Mouse (Mus musculus) hindbrain, embryonic 12.5 days (tissue): ENCODE results near the gene Fam131b. TPM values are rescaled to one million over a fixed set of nuclear protein-coding genes. Genes with fewer than 3 reads are reported as not detected.

Experiments
- ATAC-seq: fragments of 200-750 bp; cut with Nextera tagmentation; 2 replicates; pipeline ENCODE4 v1.8.0; 2017; ENCODE audit warnings: moderate TSS enrichment; ENCODE audit not compliant: low FRiP score
- H3K27ac ChIP-seq: fragments of 300-500 bp; sonication (generic); 2 replicates; pipeline ENCODE4 v1.5.1; 2016; ENCODE audit warnings: mild to moderate bottlenecking
- H3K27me3 ChIP-seq: fragments of 300-500 bp; sonication (generic); 2 replicates; pipeline ENCODE4 v1.6.1; 2016; ENCODE audit warnings: mild to moderate bottlenecking
- H3K36me3 ChIP-seq: fragments of 300-500 bp; sonication (generic); 2 replicates; pipeline ENCODE4 v1.6.1; 2016; ENCODE audit warnings: mild to moderate bottlenecking
- H3K4me1 ChIP-seq: fragments of 300-500 bp; sonication (generic); 2 replicates; pipeline ENCODE4 v1.6.1; 2016
- H3K4me2 ChIP-seq: fragments of 300-500 bp; sonication (generic); replicated peaks from 2 replicates; pipeline ENCODE4 v1.6.1; 2016; ENCODE audit warnings: mild to moderate bottlenecking
- H3K4me3 ChIP-seq: fragments of 300-500 bp; sonication (generic); 2 replicates; pipeline ENCODE4 v1.5.1; 2016; ENCODE audit warnings: mild to moderate bottlenecking
- H3K9ac ChIP-seq: fragments of 300-500 bp; sonication (generic); 2 replicates; pipeline ENCODE4 v1.6.1; 2016; ENCODE audit warnings: mild to moderate bottlenecking, moderate library complexity
- H3K9me3 ChIP-seq: fragments of 300-500 bp; sonication (generic); replicated peaks from 2 replicates; pipeline ENCODE4 v1.6.1; 2016; ENCODE audit warnings: mild to moderate bottlenecking
- WGBS: fragments of 180-500 bp; shearing (Covaris S2); methylation state at CpG from one replicate; pipeline ENCODE4 v1.1.7; 2016; 5-methylcytosine and 5-hydroxymethylcytosine counted together
- polyA plus RNA-seq: library from polyadenylated mRNA; unstranded; fragments of >200 nt; fragmentation: Nextera tagmentation; extraction: Ambion mirVana; gene quantifications from 2 replicates; pipeline ENCODE4 v1.2.1, GENCODE M21; 2016

Gene Fam131b
- 4.3 and 4.9 TPM in 2 replicates for polyA plus RNA-seq

- Histone ChIP-seq H3K9me3 (no peaks in the 10 kb centered on the region), H3K27ac (peak within 1 kb of the TSS; percentile 94), H3K9ac (peak within 1 kb of the TSS; percentile 89), H3K4me2 (peak within 1 kb of the TSS; percentile 85), H3K27me3 (peaks cover 4% of the 10 kb centered on the region; the same call in 1 of the 2 replicates), H3K4me3 (peak within 1 kb of the TSS; percentile 75), H3K36me3 (peaks cover 3% of the 10 kb centered on the region; the same call in 1 of the 2 replicates), H3K4me1 (peaks cover 15% of the 10 kb centered on the region)
- under 1% methylated on average over 42 of the region's 68 CpGs for WGBS
- peak; percentile 89 for ATAC-seq
Observed at GRCm38 (mm10) chr6:42324482-42325267, at the start of gene Fam131b. Gene Fam131b (minus strand): TSS chr6:42324643.

GRCm38 (mm10) chr6:42373669-42374430, 49.4 kb upstream of the Fam131b start:
- H3K27ac ChIP-seq = no peak overlapping the region
- H3K36me3 ChIP-seq = no peaks in the 10 kb centered on the region
- peaks cover 11% of the 10 kb centered on the region for H3K4me1 ChIP-seq
- ATAC-seq = peak; percentile 4; the same call in 1 of the 2 replicates
- H3K9ac ChIP-seq = no peak overlapping the region
- 49% methylated on average over 6 of the region's 7 CpGs for WGBS
- peak overlapping the region; percentile 51 for H3K4me3 ChIP-seq
- peaks cover 18% of the 10 kb centered on the region for H3K27me3 ChIP-seq
- H3K9me3 ChIP-seq = no peaks in the 10 kb centered on the region
- peak overlapping the region; percentile 97 for H3K4me2 ChIP-seq

- H3K9ac ChIP-seq = peak within 1 kb of the TSS; percentile 53; the same call in 1 of the 2 replicates
- peak within 1 kb of the TSS; percentile 97 for H3K4me2 ChIP-seq
- peak; percentile 74 for ATAC-seq
- H3K27ac ChIP-seq = no peak within 1 kb of the TSS
- no peaks in the 10 kb centered on the region for H3K9me3 ChIP-seq
- no peaks in the 10 kb centered on the region for H3K36me3 ChIP-seq
- WGBS = under 1% methylated on average over 32 of the region's 36 CpGs
- peaks cover 18% of the 10 kb centered on the region for H3K27me3 ChIP-seq
- H3K4me3 ChIP-seq = peak within 1 kb of the TSS; percentile 51
- H3K4me1 ChIP-seq = peaks cover 11% of the 10 kb centered on the region
Observed at GRCm38 (mm10) chr6:42372816-42373547, 48.5 kb upstream of the Fam131b start, which contains the start of gene Epha1. Gene Epha1 (minus strand): TSS chr6:42373268.

- H3K4me2 ChIP-seq = peak overlapping the region; percentile 97
- H3K4me1 ChIP-seq = peaks cover 11% of the 10 kb centered on the region
- H3K27me3 ChIP-seq = peaks cover 18% of the 10 kb centered on the region
- H3K27ac ChIP-seq = no peak overlapping the region
- no peak overlapping the region for H3K9ac ChIP-seq
- 15% methylated on average over 9 of the region's 9 CpGs for WGBS
- no peaks in the 10 kb centered on the region for H3K9me3 ChIP-seq
- no peaks in the 10 kb centered on the region for H3K36me3 ChIP-seq
- ATAC-seq = peak; percentile 41
- H3K4me3 ChIP-seq = peak overlapping the region; percentile 51; the same call in 1 of the 2 replicates
Observed at GRCm38 (mm10) chr6:42372421-42372815, 48.0 kb upstream of the Fam131b start.

GRCm38 (mm10) chr6:42372001-42372400, 47.6 kb upstream of the Fam131b start:
- 10% methylated on average over 3 of the region's 3 CpGs for WGBS
- H3K4me1 ChIP-seq = peaks cover 11% of the 10 kb centered on the region
- peaks cover 18% of the 10 kb centered on the region for H3K27me3 ChIP-seq
- H3K4me3 ChIP-seq = no peak overlapping the region
- H3K4me2 ChIP-seq = peak overlapping the region; percentile 97
- no peak overlapping the region for H3K27ac ChIP-seq
- peak; percentile 32 for ATAC-seq
- no peak overlapping the region for H3K9ac ChIP-seq
- no peaks in the 10 kb centered on the region for H3K36me3 ChIP-seq
- no peaks in the 10 kb centered on the region for H3K9me3 ChIP-seq

- Histone ChIP-seq H3K27ac (no peak overlapping the region), H3K9ac (no peak overlapping the region), H3K4me1 (peaks cover 11% of the 10 kb centered on the region), H3K4me2 (no peak overlapping the region), H3K4me3 (no peak overlapping the region), H3K27me3 (peaks cover 18% of the 10 kb centered on the region), H3K9me3 (no peaks in the 10 kb centered on the region), H3K36me3 (no peaks in the 10 kb centered on the region)
- no peak for ATAC-seq
- WGBS = 48% methylated on average over 4 of the region's 4 CpGs
Observed at GRCm38 (mm10) chr6:42370630-42371363, 46.4 kb upstream of the Fam131b start.

DNA sequence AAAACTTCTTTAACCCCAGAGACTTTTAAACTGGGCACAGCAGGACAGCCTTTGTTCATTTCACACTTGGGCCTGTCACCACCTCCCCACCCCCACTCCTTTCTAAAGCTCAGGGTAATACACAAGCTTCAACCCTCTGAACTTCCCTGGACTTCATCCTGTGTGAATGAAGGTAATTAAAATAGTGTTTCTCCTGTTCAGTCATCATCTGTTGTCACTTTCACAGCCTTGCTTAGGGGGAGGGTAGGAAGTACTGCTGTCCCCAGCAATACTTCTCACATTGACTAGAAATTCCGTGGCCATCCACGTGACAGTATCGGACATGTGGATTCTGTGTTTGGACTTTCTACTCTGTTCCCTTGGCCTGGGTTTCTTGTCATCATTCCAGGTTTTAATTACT, 45.4 kb upstream of the Fam131b start:
- Histone ChIP-seq H3K4me3 (no peak overlapping the region), H3K36me3 (no peaks in the 10 kb centered on the region), H3K9ac (no peak overlapping the region), H3K4me2 (no peak overlapping the region), H3K27me3 (peaks cover 18% of the 10 kb centered on the region), H3K27ac (no peak overlapping the region), H3K4me1 (peaks cover 11% of the 10 kb centered on the region), H3K9me3 (no peaks in the 10 kb centered on the region)
- 5% methylated on average over 3 of the region's 3 CpGs for WGBS
- no peak for ATAC-seq

- no peak overlapping the region for H3K4me3 ChIP-seq
- 0 out of 2 replicates have a peak, but pooled peaks cover 6% of the 10 kb centered on the region for H3K36me3 ChIP-seq
- H3K9me3 ChIP-seq = no peaks in the 10 kb centered on the region
- WGBS = 89% methylated on average over 6 of the region's 6 CpGs
- ATAC-seq = no peak
- H3K27ac ChIP-seq = no peak overlapping the region
- no peak overlapping the region for H3K4me2 ChIP-seq
- no peaks in the 10 kb centered on the region for H3K27me3 ChIP-seq
- no peak overlapping the region for H3K9ac ChIP-seq
- H3K4me1 ChIP-seq = no peaks in the 10 kb centered on the region
Observed at GRCm38 (mm10) chr6:42365215-42365614, 40.8 kb upstream of the Fam131b start.

- no peak overlapping the region for H3K4me3 ChIP-seq
- no peak overlapping the region for H3K4me2 ChIP-seq
- H3K4me1 ChIP-seq = no peaks in the 10 kb centered on the region
- 88% methylated on average over 15 of the region's 15 CpGs for WGBS
- H3K36me3 ChIP-seq = peaks cover 9% of the 10 kb centered on the region; the same call in 1 of the 2 replicates
- no peak for ATAC-seq
- no peak overlapping the region for H3K27ac ChIP-seq
- no peaks in the 10 kb centered on the region for H3K9me3 ChIP-seq
- no peaks in the 10 kb centered on the region for H3K27me3 ChIP-seq
- no peak overlapping the region for H3K9ac ChIP-seq
Observed at GRCm38 (mm10) chr6:42364607-42365006, 40.2 kb upstream of the Fam131b start.

DNA sequence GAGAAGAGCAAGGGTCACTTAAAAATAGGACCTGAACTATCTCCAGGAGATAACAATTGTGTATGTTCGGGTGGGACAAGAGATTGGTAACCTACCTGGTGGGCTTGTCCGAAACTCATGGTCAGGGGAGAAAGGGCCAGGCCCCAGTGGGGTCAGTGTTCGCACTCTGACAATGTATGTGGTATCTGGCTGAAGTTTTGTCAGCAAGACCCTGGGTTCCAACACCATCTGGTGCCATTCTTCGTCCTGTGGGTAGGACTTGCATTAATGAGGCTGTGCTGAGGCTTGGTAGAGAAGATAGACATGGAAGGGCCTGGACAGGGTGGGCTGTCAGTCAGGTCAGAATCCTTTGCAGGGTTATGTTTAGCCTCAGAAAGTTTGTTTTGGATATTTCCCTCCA, 39.6 kb upstream of the Fam131b start:
- 82% methylated on average over 4 of the region's 4 CpGs for WGBS
- H3K9me3 ChIP-seq = no peaks in the 10 kb centered on the region
- no peak overlapping the region for H3K4me3 ChIP-seq
- H3K27ac ChIP-seq = no peak overlapping the region
- no peaks in the 10 kb centered on the region for H3K4me1 ChIP-seq
- H3K4me2 ChIP-seq = no peak overlapping the region
- H3K36me3 ChIP-seq = peaks cover 13% of the 10 kb centered on the region
- ATAC-seq = no peak
- H3K9ac ChIP-seq = no peak overlapping the region
- no peaks in the 10 kb centered on the region for H3K27me3 ChIP-seq

GRCm38 (mm10) chr6:42362974-42363373, 38.5 kb upstream of the Fam131b start:
- no peak overlapping the region for H3K27ac ChIP-seq
- H3K4me2 ChIP-seq = no peak overlapping the region
- 62% methylated on average over 3 of the region's 3 CpGs for WGBS
- no peaks in the 10 kb centered on the region for H3K27me3 ChIP-seq
- no peak for ATAC-seq
- H3K9ac ChIP-seq = no peak overlapping the region
- H3K9me3 ChIP-seq = no peaks in the 10 kb centered on the region
- no peak overlapping the region for H3K4me3 ChIP-seq
- H3K4me1 ChIP-seq = no peaks in the 10 kb centered on the region
- peaks cover 24% of the 10 kb centered on the region for H3K36me3 ChIP-seq
